Mouse (Mus musculus) erythroid progenitor cell, adult 5-6 weeks (primary cell): ENCODE measurements around the gene Aldh6a1. TPM values are rescaled to one million over a fixed set of nuclear protein-coding genes. Genes with fewer than 3 reads are reported as not detected.

Source experiments
- ATAC-seq: replicated peaks from 2 replicates; pipeline ENCODE4 v1.8.0; 2016; ENCODE audit warnings: moderate number of reproducible peaks, mild to moderate bottlenecking, moderate TSS enrichment, inconsistent platforms; ENCODE audit not compliant: poor library complexity, low FRiP score, severe bottlenecking
- total RNA-seq, 2 experiments: library from RNA; stranded (forward) in 1 of 2; stranded (reverse) in 1 of 2; fragments of 150-400 nt in 1 of 2; fragments of 186-747, 209-891 nt in 1 of 2; gene quantifications; 2 replicates each; pipeline versions ENCODE4 v1.2.3 to v1.2.4; 2015 to 2017; ENCODE audit warnings: low replicate concordance in 2 of 2

The Aldh6a1 gene
- total RNA-seq, 2 experiments from 2014 or later, result 4.2 to 7.5 TPM

DNA sequence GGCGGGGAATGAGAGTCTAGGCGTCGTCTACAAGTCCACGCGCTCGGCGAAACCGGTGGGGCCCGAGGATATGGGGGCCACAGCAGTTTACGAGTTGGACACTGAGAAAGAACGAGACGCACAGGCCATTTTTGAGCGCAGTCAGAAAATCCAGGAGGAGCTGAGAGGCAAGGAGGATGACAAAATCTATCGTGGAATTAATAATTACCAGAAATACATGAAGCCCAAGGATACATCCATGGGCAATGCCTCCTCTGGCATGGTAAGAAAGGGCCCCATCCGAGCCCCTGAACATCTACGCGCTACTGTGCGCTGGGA, 33.2 kb downstream of the Aldh6a1 start:
- ATAC-seq, result no peak; the same call in 1 of the 2 replicates

DNA sequence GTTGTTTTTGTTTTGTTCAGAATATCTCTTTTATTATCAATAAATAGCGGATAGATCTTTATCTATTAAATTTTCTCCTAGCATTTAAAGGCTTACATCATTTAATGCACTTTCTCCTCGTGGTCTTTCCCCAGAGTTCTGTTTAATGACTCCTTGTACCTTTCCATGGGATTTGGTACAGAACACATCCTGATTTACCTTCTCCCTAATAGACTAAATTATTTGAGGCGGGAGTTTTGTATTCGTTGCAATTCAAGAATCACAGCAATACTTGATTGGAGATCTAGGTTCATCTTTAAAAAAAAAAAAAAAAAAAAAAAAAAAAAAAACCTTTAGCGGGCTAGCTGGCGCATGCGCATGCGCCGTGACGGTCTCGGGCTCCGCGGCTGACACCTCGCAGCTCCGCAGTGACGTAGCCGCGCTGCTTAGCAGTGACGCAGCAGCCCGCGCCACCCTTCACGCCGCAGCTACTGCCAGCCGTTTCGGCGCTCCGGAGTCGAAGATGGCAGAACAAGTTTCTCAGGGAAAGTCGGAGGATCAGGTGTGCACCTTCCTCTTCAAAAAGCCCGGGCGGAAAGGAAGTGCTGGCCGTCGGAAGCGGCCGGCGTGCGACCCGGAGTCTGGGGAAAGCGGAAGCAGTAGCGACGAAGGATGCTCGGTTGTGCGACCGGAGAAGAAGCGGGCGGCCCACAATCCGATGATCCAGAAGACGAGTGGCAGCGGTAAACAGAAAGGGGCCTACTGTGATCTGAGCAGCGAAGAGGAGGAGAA, 33.8 kb downstream of the Aldh6a1 start, which contains the start of gene Rnf113a2:
Rnf113a2 (plus strand) TSS at position 363 of the 771 bp plus-strand sequence.
- ATAC-seq, result peak; percentile 99

DNA sequence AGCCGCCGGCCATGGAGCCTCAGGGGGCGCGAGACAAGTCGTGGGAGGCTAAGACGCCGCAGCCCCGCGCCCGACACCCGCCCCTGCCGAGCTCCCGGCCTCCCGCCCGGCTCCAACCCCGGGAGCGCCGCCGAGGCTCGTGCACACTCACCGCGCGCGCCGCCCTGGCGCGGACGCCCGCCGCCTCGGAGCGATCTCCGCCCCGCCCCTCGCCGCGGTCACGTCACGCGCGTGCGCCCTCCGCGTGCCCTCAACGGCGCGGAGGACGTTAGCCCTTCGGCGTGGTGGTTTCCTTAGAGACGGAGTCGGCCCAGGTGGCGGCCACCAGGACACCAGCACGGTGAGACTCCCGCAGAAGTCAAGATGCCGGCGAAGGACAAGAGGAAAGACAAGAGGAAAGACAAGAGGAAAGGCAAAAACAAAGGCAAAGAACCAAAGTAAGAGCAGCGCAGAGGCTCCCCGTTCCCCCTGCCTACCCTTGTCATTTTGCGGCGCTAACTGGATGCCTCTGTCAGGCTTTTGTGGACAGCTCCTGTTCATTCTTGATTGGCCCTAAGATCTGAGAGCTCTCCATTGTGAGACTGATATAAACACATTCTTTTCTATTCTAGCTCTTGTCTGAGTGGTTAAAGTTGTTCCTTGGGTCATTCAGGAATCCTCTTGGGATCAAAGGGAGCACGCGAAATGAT, 41.8 kb downstream of the Aldh6a1 start, which contains the start of the genes Entpd5 and Bbof1:
Entpd5 (minus strand) TSS at position 211 of the 689 bp plus-strand sequence.
Bbof1 (plus strand) TSS at position 253 of the 689 bp plus-strand sequence.
- ATAC-seq, result peak; percentile 94

GRCm38 (mm10) chr12:84407874-84408818, 42.7 kb downstream of the Aldh6a1 start:
- peak; percentile 55 for ATAC-seq

DNA sequence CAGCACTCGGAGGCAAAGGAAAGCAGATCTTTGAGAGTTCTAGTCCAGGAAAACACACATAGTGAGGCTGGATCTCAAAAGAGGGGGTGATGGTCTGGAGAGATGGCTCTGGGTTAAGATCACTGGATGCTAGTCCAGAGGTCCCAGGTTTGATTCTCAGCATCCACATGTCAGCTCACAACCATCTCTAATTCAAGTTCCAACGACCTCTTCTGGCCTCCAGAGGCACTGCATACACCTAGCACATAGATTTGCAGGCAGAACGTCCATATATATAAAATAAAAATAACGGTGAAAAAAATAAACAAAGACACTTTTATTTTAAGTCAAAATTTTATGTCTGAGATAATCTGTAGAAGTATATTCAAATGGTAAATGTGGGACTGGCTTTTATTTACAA, 43.5 kb downstream of the Aldh6a1 start:
- no peak for ATAC-seq

DNA sequence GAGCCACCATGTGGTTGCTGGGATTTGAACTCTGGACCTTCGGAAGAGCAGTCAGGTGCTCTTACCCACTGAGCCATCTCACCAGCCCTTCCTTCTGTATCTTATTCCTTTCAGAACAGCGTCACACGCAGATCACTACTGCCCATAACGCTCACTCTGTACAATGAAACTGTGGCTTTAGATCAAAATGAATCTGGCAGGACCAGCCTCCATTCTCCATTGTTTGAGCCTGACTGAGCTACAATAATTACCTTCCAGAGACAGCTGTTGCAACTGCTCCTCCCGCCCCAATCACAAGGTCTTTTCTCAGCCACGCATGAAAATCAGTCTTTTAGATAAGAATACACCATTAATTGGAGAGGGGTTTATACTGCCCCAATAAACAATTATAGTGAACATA, 46.3 kb downstream of the Aldh6a1 start:
- ATAC-seq, result no peak

DNA sequence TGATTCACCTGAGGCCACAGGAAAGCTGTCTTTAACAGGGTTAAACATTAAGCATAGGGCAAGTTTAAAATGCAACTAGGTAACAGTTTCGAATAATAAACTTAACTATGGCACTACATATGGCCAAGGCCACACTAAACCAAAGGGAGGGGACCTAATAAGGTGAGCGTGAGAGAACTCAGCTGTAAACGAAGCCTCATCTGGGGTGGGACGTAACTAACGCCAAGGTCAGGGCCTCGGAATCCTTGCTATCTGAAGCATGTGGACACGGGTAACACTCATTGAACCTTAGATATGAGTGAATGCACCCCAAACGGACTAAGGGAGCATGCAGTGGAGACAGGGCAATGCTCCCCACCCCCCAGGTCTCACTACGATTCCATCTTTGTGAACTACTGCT, 47.9 kb downstream of the Aldh6a1 start:
- no peak for ATAC-seq

GRCm38 (mm10) chr12:84400653-84401052, 50.2 kb downstream of the Aldh6a1 start:
- ATAC-seq, result no peak

- no peak for ATAC-seq
Measured at GRCm38 (mm10) chr12:84400068-84400467, 50.7 kb downstream of the Aldh6a1 start.

- ATAC-seq, result no peak
Measured at GRCm38 (mm10) chr12:84399663-84400062, 51.1 kb downstream of the Aldh6a1 start.

DNA sequence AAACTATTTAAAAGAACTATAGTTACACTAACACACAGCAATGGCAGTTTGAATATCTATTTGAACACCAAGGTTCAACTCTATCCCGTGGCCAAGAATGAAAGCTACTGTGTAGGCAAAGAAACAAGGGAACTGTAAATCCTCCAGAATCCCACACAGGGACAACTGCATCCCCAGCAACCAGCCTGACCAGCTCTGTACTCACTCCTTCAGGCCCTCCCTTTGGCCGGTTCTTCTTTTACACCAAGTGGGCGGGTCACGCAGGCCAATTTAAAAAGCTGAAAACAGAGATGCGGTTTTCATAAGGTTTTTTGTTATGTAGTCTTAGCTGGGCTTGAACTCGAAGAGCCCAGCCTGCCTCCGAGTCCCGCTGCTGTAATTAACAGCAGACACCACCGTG, 51.7 kb downstream of the Aldh6a1 start:
- no peak for ATAC-seq

DNA sequence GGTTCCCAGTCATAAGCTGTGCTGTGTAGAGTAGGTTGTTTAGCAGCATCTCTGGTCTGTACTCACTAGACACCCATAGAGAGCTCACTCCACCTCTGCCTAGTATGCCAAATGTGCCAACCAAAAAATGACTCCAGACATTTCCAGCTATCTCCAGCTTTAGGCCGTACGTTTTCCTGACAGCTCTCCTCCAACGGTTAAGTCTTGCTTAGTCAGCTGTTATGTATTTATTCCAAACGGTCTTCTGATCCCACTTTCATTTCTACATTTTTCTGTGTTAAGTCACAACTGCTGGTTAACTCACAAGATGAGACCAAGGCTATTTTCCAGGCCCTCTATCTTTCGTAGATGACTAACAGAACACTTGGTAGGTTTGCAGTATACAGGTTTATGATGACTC, 52.2 kb downstream of the Aldh6a1 start:
- ATAC-seq, result no peak

DNA sequence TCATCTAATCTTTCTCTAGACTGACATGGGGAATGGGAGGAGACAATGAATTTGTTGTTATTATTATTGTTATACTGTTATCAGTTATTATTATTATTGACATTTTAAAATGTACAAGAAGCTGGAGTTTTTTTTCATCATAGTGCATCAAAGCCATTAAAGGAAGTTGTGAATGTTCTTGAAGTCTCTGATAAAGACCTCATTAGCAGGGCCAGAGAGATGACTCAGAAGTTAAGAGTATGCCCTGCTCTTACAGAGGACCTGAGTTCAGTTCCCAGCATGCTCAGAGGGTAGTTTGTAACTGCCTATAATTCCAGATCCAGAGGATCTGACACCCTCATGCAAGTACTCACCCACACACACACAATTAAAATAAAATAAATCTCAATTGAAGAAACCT, 53.1 kb downstream of the Aldh6a1 start:
- no peak for ATAC-seq

GRCm38 (mm10) chr12:84396947-84397679, 53.7 kb downstream of the Aldh6a1 start:
- no peak for ATAC-seq

DNA sequence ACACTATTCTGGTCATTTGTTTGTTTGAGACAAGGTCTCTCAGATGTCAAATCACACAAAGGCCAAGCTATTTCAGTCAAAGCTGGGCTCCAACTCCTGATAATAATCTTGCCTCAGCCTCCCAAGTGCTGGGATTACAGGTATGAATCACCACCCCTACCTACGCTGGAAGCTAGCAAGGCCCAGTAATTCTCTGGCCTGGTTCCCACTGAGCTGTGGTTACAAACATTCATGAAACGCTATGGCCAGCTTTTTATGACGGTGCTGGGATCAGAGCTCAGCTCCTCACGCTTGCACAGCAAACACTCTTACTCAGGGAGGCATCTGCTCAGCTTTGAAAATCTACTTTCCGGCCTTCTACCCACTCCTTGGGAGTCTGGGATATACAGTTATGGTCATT, 57.0 kb downstream of the Aldh6a1 start:
- no peak for ATAC-seq

DNA sequence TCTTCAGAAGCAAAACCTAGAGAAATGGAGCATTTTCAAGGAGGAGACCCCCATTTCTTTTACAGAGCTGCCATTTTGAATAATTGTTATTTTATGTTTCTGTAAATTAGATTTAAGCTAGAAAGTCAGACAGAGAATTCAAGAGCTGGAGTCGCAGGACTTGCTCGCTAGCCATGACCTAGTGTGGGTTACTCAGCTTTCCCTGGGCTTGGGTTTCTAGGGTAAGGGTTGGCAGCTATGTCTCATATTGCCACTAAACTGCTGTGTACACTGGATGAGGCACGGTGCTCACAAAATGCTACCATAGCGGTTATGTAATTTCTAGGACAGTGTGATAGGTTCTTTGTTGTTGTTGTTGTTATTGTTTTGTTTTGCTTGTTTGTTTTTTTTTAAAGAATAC, 58.1 kb downstream of the Aldh6a1 start:
- ATAC-seq, result no peak

DNA sequence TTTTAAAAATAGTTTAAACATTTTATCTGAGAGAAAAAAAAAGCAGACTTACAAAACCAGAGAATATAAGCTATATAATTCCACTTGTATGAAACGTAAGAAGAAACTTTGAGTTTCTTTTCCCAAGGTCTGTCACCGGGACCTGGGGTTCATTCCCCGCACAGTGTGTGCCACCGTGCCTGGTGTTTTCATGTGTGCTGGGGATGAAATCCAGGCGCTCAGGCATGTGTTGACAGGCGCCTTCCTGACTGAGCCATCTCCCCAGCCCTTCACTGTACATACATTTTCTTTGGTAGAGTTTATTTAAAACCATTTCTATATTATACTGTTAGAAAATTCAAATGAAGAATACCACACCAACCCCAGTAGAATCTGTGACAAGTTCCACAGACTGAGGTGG, 60.5 kb downstream of the Aldh6a1 start:
- no peak for ATAC-seq

GRCm38 (mm10) chr12:84388774-84389400, 61.9 kb downstream of the Aldh6a1 start:
- ATAC-seq, result no peak

DNA sequence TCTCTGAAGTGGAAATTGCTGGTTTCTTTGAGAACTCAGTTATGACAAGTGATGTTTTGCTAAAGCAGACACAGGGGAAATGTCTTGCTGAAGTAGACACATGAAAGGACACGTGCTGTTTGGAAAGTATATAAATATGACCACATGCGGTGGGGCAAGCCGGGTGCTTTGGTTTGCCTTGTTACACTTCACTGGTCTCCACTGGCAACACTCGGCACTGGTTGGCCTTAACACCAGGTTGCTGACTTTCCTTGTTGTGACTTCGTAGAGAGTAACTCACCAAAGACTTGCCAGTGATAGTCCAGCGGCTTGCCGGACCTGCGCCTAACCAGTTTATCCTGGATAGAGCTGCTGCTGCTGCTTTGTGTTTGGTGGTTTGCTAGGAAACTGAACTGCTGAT, 62.7 kb downstream of the Aldh6a1 start:
- ATAC-seq, result no peak
